Mouse (Mus musculus): ENCODE results near the gene Mup15. TPM values are rescaled to one million over a fixed set of nuclear protein-coding genes. Genes with fewer than 3 reads are reported as not detected.
"Not testable (repeated sequence)": the region's sequence is repeated elsewhere in the genome, so short reads cannot be mapped to it uniquely, and the experiment has no call there.

The Mup15 gene
- not detected in 2 replicates for total RNA-seq (2021)
- long read RNA-seq, experiment 1, result 0 reads
- long read RNA-seq, experiment 2, result 0 reads

GRCm38 (mm10) chr4:61439643-61440042 lies at the start of gene Mup15:
Gene Mup15, minus strand, starts transcription at chr4:61439743.
- DNase-seq, result not testable (repeated sequence)

Other genes with a start within 250 kb of the Mup15 start
- not detected in 2 replicates for gene Mup13, start 211.5 kb downstream of the Mup15 start, total RNA-seq (2021)
- not detected in 2 replicates for gene Mup14, start 135.7 kb downstream of the Mup15 start, total RNA-seq (2021)
- gene Mup16, start 79.8 kb upstream of the Mup15 start, total RNA-seq (2021), result not detected in 2 replicates
- not detected in 2 replicates for gene Mup17, start 156.1 kb upstream of the Mup15 start, total RNA-seq (2021)
- not detected in 2 replicates for gene Mup18, start 234.4 kb upstream of the Mup15 start, total RNA-seq (2021)

All from adrenal gland, postnatal 14 days (tissue).